Mouse (Mus musculus): Measurements from ENCODE around the gene Tmc8.

GRCm38 (mm10) chr11:117816389-117816996 is 34.6 kb downstream of the Tmc8 start:
- TF ChIP-seq CTCF (IDR thresholded peaks at IDR 0.05; ENCODE audit: borderline replicate concordance, insufficient read depth, low read length) (no peak), POLR2A (IDR thresholded peaks at IDR 0.05; ENCODE audit: low read depth, low read length) (no peak)
